Mouse (Mus musculus) megakaryocyte, embryonic 14.5 days (primary cell): ENCODE measurements around the gene Ikzf3. TPM values are rescaled to one million over a fixed set of nuclear protein-coding genes. Genes with fewer than 3 reads are reported as not detected.

Experiments used
- H3K27me3 ChIP-seq: replicated peaks from 2 replicates; pipeline ENCODE3; 2012; ENCODE audit warnings: inconsistent platforms
- H3K36me3 ChIP-seq: replicated peaks from 2 replicates; pipeline ENCODE3; 2012; ENCODE audit warnings: low read length, inconsistent platforms, mixed read lengths
- H3K4me1 ChIP-seq: 2 replicates; pipeline ENCODE4 v1.6.1; 2012; ENCODE audit warnings: inconsistent platforms
- H3K4me3 ChIP-seq: replicated peaks from 2 replicates; pipeline ENCODE3; 2012; ENCODE audit warnings: moderate library complexity, mild to moderate bottlenecking, inconsistent platforms
- H3K9me3 ChIP-seq: 2 replicates; pipeline ENCODE4 v1.6.1; 2012; ENCODE audit warnings: inconsistent platforms
- FLI1 ChIP-seq: IDR thresholded peaks from 2 replicates; pipeline ENCODE4 v1.6.1; 2012; ENCODE audit warnings: low read length, inconsistent platforms, mixed read lengths
- GATA1 ChIP-seq: IDR thresholded peaks from 3 replicates; pipeline ENCODE4 v1.6.1; 2012; ENCODE audit warnings: mixed read lengths, low read length, inconsistent platforms, borderline replicate concordance
- polyA plus RNA-seq: library from polyadenylated mRNA; stranded (reverse); fragments of >175 nt; gene quantifications from 2 replicates; pipeline ENCODE4 v1.2.3, GENCODE M21; 2012; ENCODE audit warnings: low replicate concordance; ENCODE audit not compliant: insufficient read depth

Gene Ikzf3
- polyA plus RNA-seq, 1 experiment = not detected

DNA sequence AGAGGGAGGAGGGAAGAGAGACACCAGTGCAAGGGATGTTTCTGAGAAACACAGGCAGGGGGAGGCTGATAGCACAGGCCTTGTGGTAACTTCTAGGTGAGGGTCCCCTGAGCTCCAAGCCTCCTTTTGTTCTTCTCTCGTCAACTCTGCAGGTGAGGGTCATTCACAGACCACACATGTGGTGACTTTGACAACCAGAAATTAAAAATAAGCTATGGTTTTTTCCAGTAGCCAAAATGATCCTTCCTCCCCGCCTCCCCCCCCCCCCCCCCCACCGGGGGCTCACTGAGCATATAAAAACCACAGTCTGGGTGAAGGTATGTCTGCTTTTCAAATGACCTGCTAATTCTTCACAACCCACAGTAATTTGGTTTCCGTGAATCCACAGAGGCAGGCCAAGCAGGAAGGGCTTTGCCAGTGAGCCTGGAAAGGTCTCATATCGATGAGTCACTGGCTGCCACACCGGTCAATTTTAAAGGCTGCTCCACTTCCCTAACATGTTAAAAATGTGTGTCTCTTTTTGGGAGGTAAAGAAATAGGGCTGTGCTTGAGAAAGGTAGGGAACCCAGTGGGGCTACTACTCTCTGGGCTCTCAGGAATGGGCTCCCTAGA, 84.6 kb downstream of the Ikzf3 start:
- H3K36me3 ChIP-seq = no peaks in the 10 kb centered on the region
- H3K4me1 ChIP-seq = peaks cover 27% of the 10 kb centered on the region
- no peak overlapping the region for H3K4me3 ChIP-seq
- TF ChIP-seq GATA1 (no peak), FLI1 (no peak)
- peaks cover 78% of the 10 kb centered on the region for H3K27me3 ChIP-seq
- no peaks in the 10 kb centered on the region for H3K9me3 ChIP-seq

GRCm38 (mm10) chr11:98459860-98460259, 86.0 kb downstream of the Ikzf3 start:
- no peak for TF ChIP-seq GATA1
- no peak overlapping the region for H3K4me3 ChIP-seq
- peaks cover 81% of the 10 kb centered on the region for H3K27me3 ChIP-seq
- H3K36me3 ChIP-seq = no peaks in the 10 kb centered on the region
- peaks cover 7% of the 10 kb centered on the region for H3K9me3 ChIP-seq
- peaks cover 27% of the 10 kb centered on the region for H3K4me1 ChIP-seq

DNA sequence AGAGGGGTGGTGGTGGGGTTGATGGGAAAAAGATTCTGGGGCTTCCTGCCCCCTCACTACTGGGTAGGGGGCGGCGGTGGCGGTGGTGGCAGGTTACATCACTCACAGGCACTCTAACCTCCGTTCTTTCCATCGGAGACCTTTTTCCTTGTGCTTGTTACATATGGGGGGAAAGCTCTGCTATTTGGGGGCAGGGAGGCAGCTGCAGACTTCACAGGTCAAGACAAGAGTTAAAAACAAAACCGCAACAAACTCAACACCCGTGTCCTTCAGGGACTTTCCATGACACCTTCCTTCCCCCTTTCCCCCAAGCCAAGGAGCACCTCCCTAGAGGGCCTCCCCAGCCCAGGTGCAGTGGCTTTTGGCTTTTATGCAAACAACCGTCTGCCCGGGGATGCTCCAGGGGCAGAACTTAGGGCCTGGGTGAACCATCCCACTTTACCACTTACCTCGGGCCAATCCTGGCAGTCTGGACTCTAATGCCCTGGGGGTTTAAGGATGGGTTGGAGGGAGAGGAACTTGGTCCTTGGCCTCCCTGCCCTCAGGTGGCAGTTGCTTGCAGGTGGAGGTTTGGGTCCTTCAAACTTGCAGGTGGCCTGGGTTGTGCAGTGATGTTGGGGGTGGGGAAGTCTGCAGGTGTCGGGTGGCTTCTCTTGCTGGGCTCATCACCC, 86.6 kb downstream of the Ikzf3 start:
- Histone ChIP-seq H3K9me3 (peaks cover 7% of the 10 kb centered on the region), H3K4me1 (peaks cover 27% of the 10 kb centered on the region), H3K4me3 (no peak overlapping the region), H3K36me3 (no peaks in the 10 kb centered on the region), H3K27me3 (peaks cover 85% of the 10 kb centered on the region)
- TF ChIP-seq FLI1 = no peak
- TF ChIP-seq GATA1 = no peak

- Histone ChIP-seq H3K4me1 (peaks cover 27% of the 10 kb centered on the region), H3K9me3 (peaks cover 7% of the 10 kb centered on the region), H3K27me3 (peaks cover 87% of the 10 kb centered on the region), H3K4me3 (peak overlapping the region; percentile 92), H3K36me3 (no peaks in the 10 kb centered on the region)
- TF ChIP-seq FLI1 = no peak
- TF ChIP-seq GATA1 = no peak
These were observed 87.5 kb downstream of the Ikzf3 start for GRCm38 (mm10) chr11:98458121-98458990.

- H3K27me3 ChIP-seq = peaks cover 94% of the 10 kb centered on the region
These were observed 88.3 kb downstream of the Ikzf3 start for GRCm38 (mm10) chr11:98457367-98458120.

GRCm38 (mm10) chr11:98456945-98457344, 88.9 kb downstream of the Ikzf3 start:
- TF ChIP-seq FLI1 = no peak
- no peak for TF ChIP-seq GATA1
- H3K9me3 ChIP-seq = peaks cover 7% of the 10 kb centered on the region
- H3K36me3 ChIP-seq = no peaks in the 10 kb centered on the region
- peak overlapping the region; percentile 92 for H3K4me3 ChIP-seq
- H3K4me1 ChIP-seq = peaks cover 27% of the 10 kb centered on the region
- H3K27me3 ChIP-seq = peaks cover 94% of the 10 kb centered on the region

More at GRCm38 (mm10) chr11:98457367-98458120, 88.3 kb downstream of the Ikzf3 start:
- Histone ChIP-seq H3K4me3 (peak overlapping the region; percentile 92), H3K4me1 (peaks cover 27% of the 10 kb centered on the region), H3K36me3 (no peaks in the 10 kb centered on the region), H3K9me3 (peaks cover 7% of the 10 kb centered on the region)
- TF ChIP-seq GATA1 (no peak), FLI1 (no peak)

DNA sequence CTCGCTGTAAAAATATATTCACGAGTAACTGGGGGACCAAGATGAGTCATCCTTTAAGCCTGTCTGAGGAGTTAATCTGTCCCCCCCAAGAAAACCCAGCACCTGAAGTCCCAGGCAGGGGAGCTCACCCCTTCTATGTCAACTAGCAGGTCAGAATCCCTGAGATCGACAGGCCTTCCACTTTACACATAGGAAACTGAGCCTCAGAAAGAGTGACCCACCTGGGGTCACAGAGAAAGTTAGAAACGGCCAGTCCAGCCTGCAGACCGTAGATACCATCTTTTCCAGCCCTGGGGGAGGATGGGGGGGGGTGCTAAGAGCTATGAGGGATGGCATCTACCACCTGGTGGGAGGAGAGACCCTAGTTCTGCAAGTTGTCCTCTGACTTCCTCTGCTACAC, 89.3 kb downstream of the Ikzf3 start:
- Histone ChIP-seq H3K4me3 (no peak overlapping the region), H3K4me1 (peaks cover 25% of the 10 kb centered on the region), H3K9me3 (peaks cover 7% of the 10 kb centered on the region), H3K27me3 (peaks cover 93% of the 10 kb centered on the region), H3K36me3 (no peaks in the 10 kb centered on the region)
- TF ChIP-seq FLI1 = no peak

- H3K4me3 ChIP-seq = no peak overlapping the region
- H3K4me1 ChIP-seq = peaks cover 18% of the 10 kb centered on the region
- H3K36me3 ChIP-seq = no peaks in the 10 kb centered on the region
- peaks cover 93% of the 10 kb centered on the region for H3K27me3 ChIP-seq
- TF ChIP-seq FLI1 (no peak), GATA1 (no peak)
- H3K9me3 ChIP-seq = peaks cover 7% of the 10 kb centered on the region
These were observed 90.3 kb downstream of the Ikzf3 start for GRCm38 (mm10) chr11:98455484-98455883.

DNA sequence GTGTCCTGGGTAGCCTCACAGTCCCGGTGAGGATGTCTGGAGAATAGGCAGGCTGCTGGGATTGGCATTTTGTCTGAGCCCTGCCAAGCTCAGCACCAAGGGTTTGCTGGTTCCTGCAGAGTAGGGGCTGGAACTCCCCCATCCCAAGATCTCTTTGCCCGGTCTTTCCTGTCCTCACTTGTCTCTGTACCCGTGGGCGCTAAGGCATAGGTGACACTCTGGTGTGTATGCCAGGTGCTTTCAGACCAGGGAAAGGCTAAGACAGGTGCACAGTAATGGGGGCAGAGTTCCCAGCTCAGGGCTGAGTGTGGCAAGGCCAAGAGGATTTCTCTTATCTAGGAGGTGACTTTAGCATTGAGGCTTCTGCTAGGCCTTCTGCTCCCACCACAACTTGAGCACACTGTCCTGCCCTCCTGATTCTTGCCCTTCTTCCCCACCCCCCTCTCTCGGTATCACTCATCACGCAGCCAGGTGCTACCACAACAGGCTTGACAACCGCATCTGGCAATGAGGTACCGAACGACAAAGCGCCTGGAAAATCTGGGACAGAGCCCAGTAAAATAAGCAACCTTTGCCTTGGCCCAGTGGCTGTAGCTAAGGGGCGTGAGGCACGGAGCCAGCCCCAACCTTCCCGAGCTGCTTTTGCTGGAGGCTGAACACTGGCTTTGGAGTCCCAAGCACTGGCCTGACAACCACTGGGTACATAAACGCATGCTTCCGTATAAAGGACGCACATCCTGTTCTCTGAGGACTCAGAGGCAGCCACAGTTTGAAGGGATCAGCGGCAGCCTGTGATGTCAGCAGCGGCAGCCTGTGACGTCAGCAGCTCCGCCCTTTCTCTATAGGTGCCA, 95.7 kb downstream of the Ikzf3 start:
- Histone ChIP-seq H3K9me3 (no peaks in the 10 kb centered on the region), H3K4me1 (peaks cover 11% of the 10 kb centered on the region), H3K36me3 (no peaks in the 10 kb centered on the region), H3K27me3 (peaks cover 93% of the 10 kb centered on the region), H3K4me3 (no peak overlapping the region)
- TF ChIP-seq GATA1 = no peak
- TF ChIP-seq FLI1 = no peak
